Mouse (Mus musculus): ENCODE measurements around the gene B3galt1.

DNA sequence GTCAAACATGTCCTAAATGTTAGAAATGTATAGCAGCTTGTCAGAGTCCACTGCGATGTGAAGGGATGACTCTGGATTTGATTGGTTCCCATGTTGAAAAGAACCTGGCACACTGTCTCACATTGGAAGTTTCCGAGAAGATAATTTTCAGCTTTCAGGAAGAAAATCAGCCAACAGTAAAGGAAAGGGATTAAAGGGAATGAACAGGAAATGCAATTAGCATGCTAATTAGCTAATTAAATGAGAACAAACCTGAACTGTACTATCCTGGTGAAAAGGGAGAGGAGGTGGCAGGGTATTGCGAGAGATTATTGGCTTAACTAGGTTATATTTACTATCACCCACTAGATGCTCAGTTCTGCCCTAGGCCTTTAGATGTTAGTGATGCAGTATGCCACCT, 185.9 kb downstream of the B3galt1 start:
- TF ChIP-seq CTCF (conservative IDR thresholded peaks at IDR 0.05; ENCODE audit: low read length), result no peak
- TF ChIP-seq POU5F1 (IDR thresholded peaks at IDR 0.05; ENCODE audit: borderline replicate concordance, low read length), result no peak
- TF ChIP-seq NANOG (IDR thresholded peaks at IDR 0.05; ENCODE audit: borderline replicate concordance, low read length), result no peak
